In the genomic region with DNA sequence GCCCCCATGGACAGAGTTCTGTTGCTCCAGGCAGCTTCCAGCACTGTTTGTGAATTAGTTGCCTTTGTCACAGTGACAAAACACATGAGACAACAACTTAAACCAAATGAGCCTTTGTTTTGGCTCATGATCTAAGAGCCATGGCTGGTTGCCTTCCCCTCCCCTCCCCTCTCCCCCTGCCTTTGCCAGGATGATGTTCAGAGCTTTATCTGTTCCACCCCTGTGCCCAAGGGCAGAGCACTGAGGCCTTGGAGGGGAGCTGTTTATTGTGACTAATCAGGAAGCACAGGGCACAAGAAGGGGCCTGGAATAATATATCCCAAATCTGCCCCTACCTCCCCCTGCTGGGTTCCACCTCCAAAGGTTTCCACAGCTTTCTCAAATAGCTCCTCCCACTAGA, we compare ENCODE assay signal across 23 mouse cellular contexts. TPM values are rescaled to one million over a fixed set of nuclear protein-coding genes. Genes with fewer than 3 reads are reported as not detected.
DNase-seq lines count a peak whose midpoint lies in the region; ATAC-seq and TF ChIP-seq lines count a peak whose summit lies in the region.
"Had no signal": no experiment of that assay in that cellular context is flagged by ENCODE, and none has a peak within 500 bp of the region (broad histone marks: within the 10 kb centered on the region; RNA-seq: fewer than 3 reads in every experiment).

No protein-coding gene starts in this region.

- TF ChIP-seq CTCF in cerebellum, adult 2 months (IDR thresholded peaks at IDR 0.05; ENCODE audit: borderline replicate concordance, insufficient read depth, low read depth, low read length) = no peak
- TF ChIP-seq CTCF in Patski (IDR thresholded peaks at IDR 0.05) = no peak

- no peaks in the 10 kb centered on the region for H3K36me3 ChIP-seq in midbrain, embryonic 15.5 days (replicated peaks)
- H3K36me3 ChIP-seq: embryonic facial prominence, embryonic 10.5 days; hindbrain, embryonic 10.5 days; liver, embryonic 13.5 days; midbrain, embryonic 13.5 days had no signal

- H3K27me3 ChIP-seq in cerebellum, adult 2 months (ENCODE audit: control insufficient read depth, insufficient read depth, low read length) = no peaks in the 10 kb centered on the region
- H3K27me3 ChIP-seq in Patski = peaks cover 30% of the 10 kb centered on the region
- no peaks in the 10 kb centered on the region for H3K27me3 ChIP-seq in midbrain, embryonic 15.5 days (replicated peaks)
- H3K27me3 ChIP-seq: midbrain, embryonic 13.5 days had no signal

- H3K4me3 ChIP-seq in cerebellum, adult 2 months (replicated peaks; ENCODE audit: insufficient read depth, low read depth, low read length) = no peak overlapping the region
- H3K4me3 ChIP-seq in midbrain, embryonic 15.5 days = no peak overlapping the region
- H3K4me3 ChIP-seq: embryonic facial prominence, embryonic 10.5 days; hindbrain, embryonic 10.5 days; left cerebral cortex, adult 2 months; liver, embryonic 13.5 days; midbrain, embryonic 13.5 days had no signal

- POLR2A ChIA-PET in Patski (lab: Charles Lee) = no interaction called here

- no peak overlapping the region for H3K9ac ChIP-seq in midbrain, embryonic 15.5 days
- H3K9ac ChIP-seq: forebrain, postnatal 0 days; liver, embryonic 13.5 days; midbrain, embryonic 13.5 days had no signal

- no peak for TF ChIP-seq POLR2A in cerebellum, adult 2 months (IDR thresholded peaks at IDR 0.05; ENCODE audit: borderline replicate concordance, insufficient read depth, low read length)

- H3K4me2 ChIP-seq in midbrain, embryonic 15.5 days = no peak overlapping the region
- H3K4me2 ChIP-seq: heart, embryonic 11.5 days; liver, embryonic 13.5 days; midbrain, embryonic 13.5 days had no signal

- no peaks in the 10 kb centered on the region for H3K9me3 ChIP-seq in midbrain, embryonic 15.5 days
- H3K9me3 ChIP-seq: embryonic facial prominence, embryonic 10.5 days; hindbrain, embryonic 10.5 days; liver, embryonic 13.5 days; midbrain, embryonic 13.5 days had no signal

- H3K4me1 ChIP-seq in cerebellum, adult 2 months (ENCODE audit: control insufficient read depth, insufficient read depth, low read length) = no peaks in the 10 kb centered on the region
- no peaks in the 10 kb centered on the region for H3K4me1 ChIP-seq in midbrain, embryonic 15.5 days
- H3K4me1 ChIP-seq: embryonic facial prominence, embryonic 10.5 days; hindbrain, embryonic 10.5 days; liver, embryonic 13.5 days; midbrain, embryonic 13.5 days had no signal

- H3K27ac ChIP-seq in cerebellum, adult 2 months (ENCODE audit: insufficient read depth, low read length) = peak overlapping the region; percentile 7; the same call in 1 of the 2 replicates
- H3K27ac ChIP-seq in midbrain, embryonic 15.5 days = no peak overlapping the region
- H3K27ac ChIP-seq: embryonic facial prominence, embryonic 10.5 days; hindbrain, embryonic 10.5 days; hindbrain, postnatal 0 days; left cerebral cortex, adult 2 months; liver, embryonic 13.5 days; midbrain, embryonic 13.5 days had no signal

- peak; percentile 47 for ATAC-seq in Patski
- no peak for ATAC-seq in midbrain, embryonic 15.5 days (replicated peaks)
- ATAC-seq: forebrain, postnatal 0 days; hindbrain, postnatal 0 days; intestine, embryonic 16.5 days; midbrain, embryonic 13.5 days had no signal

- no peak for DNase-seq in cerebellum, adult 2 months
- no peak for DNase-seq in cerebellum, adult 9-10 months
- peak; percentile 47 for DNase-seq in layer of hippocampus, adult 9-11 months
- DNase-seq in layer of hippocampus, adult 18-20 months (ENCODE audit: low spot score in 2 of 2) = no peak
- peak; percentile 9 for DNase-seq in Patski (ENCODE audit: low read depth, low spot score)
- peak; percentile 42 for DNase-seq in adrenal gland, postnatal 25 days
- DNase-seq: cerebellum, adult 9-11 months; forebrain, postnatal 0 days; gastrocnemius, postnatal 36 days; heart, postnatal 10 days; kidney, postnatal 25 days; liver, embryonic 13.5 days; lung, adult 2 months; lung, postnatal 14 days; right cerebral cortex, adult 18-20 months had no signal

- in situ Hi-C loops in Patski (cut with MboI; ENCODE audit: low pct_unique_long_range_greater_than_20kb) = no loop called here

- CTCF ChIA-PET in Patski (lab: Charles Lee) = interaction anchor here (1.1 to 1.3 kb wide), 2 partner anchors 11 to 17 kb away, joined by 3 to 4 read pairs; no protein-coding TSS in a partner anchor

RNA-seq across cellular contexts. Expression of a gene that starts 11.6 kb away (rescaled TPM):
- polyA plus RNA-seq in cerebellum, adult 2 months (2012; rRNA removed) = 86.8 and 93.3 TPM in 2 replicates
- 10 to 100 TPM; 79.5 to 80.1 TPM for total RNA-seq in layer of hippocampus, adult 18-20 months (2021)
- 191 TPM for polyA plus RNA-seq in Patski (2021)
- total RNA-seq in adrenal gland, postnatal 25 days (2021) = 172 and 176 TPM in 2 replicates
- polyA plus RNA-seq in midbrain, embryonic 15.5 days (2015; fragmentation: Nextera tagmentation; extraction: Ambion mirVana) = 169 and 170 TPM in 2 replicates

Comparison
In these comparisons a context has a peak if more than half of its experiments do, and no peak if none do; other contexts are left out.
1. DNase-seq: peak in layer of hippocampus, adult 9-11 months (single experiment), Patski (single experiment) and adrenal gland, postnatal 25 days (single experiment); none in cerebellum, adult 2 months (0 of 2), cerebellum, adult 9-10 months (single experiment) and layer of hippocampus, adult 18-20 months (0 of 2).